Mouse (Mus musculus): Measurements from ENCODE around the gene Abcd3. TPM values are rescaled to one million over a fixed set of nuclear protein-coding genes. Genes with fewer than 3 reads are reported as not detected.

Gene Abcd3
- total and polyA plus RNA-seq, 3 experiments: 14.8 to 61.4 (median 29.9) TPM

DNA sequence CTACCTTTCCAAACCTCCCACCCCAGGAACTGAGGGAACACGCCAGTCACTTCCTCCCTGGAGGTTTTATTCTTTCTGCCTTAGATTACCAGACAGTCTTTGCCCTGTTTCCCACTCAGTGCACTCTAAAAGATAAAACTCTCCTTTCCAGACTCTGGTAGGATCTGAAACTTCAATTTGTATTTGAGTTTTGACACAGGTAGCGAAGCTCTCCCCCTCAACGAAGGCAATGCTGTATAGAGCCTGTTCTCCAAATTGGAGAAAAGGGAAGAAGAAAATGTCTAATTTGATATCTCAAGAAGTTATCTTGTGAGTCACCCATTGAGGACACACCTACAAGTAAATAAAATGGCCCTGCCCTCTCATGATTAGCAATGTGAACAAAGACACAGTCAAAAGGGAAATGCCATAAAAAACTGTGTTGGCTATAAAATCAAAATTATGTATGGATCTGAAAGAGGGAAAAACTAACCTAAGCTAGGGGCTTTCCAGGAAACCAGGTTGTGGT lies 4.6 kb upstream of the Abcd3 start:
- Histone ChIP-seq H3K27me3 (ENCODE audit: control insufficient read depth in 1 of 2, insufficient read depth in 2 of 2, low read length in 2 of 2) (no peaks in the 10 kb centered on the region), H3K9me3 (replicated peaks; ENCODE audit: insufficient read depth, low read length) (no peaks in the 10 kb centered on the region), H3K9ac (ENCODE audit: control insufficient read depth, low read depth, low read length, poor library complexity, severe bottlenecking) (peak overlapping the region; percentile 21), H3K79me2 (ENCODE audit: control insufficient read depth, insufficient read depth, low read length, poor library complexity) (peaks cover 2% of the 10 kb centered on the region; the same call in 1 of the 2 replicates), H3K27ac (ENCODE audit: control insufficient read depth, low read depth, low read length) (peak overlapping the region; percentile 88), H3K36me3 (ENCODE audit: control insufficient read depth in 1 of 2, insufficient read depth in 2 of 2, low read length in 2 of 2) (peaks cover 0 to 10% of the 10 kb centered on the region in 2 experiments; a peak in 2 of 4 replicates), H3K4me1 (ENCODE audit: control insufficient read depth in 1 of 2, insufficient read depth in 2 of 2, low read length in 2 of 2) (peaks cover 3 to 19% of the 10 kb centered on the region in 2 experiments), H3K4me3 (ENCODE audit: control insufficient read depth in 1 of 2, insufficient read depth in 1 of 2, low read depth in 2 of 2, low read length in 2 of 2) (peak overlapping the region; percentile 35 to 52)
- peak; percentile 76 for DNase-seq (ENCODE audit: low read depth, low spot score)
- TF ChIP-seq POLR2AphosphoS5 (IDR thresholded peaks at IDR 0.05; ENCODE audit: borderline replicate concordance, low read depth, low read length) (no peak), MEF2A (IDR thresholded peaks at IDR 0.05; ENCODE audit: extremely low read depth, insufficient replicate concordance, low read depth, low read length, poor library complexity, severe bottlenecking) (no peak), MYB (IDR thresholded peaks at IDR 0.05; ENCODE audit: low read depth, low read length) (no peak), USF1 (IDR thresholded peaks at IDR 0.05; ENCODE audit: low read depth, low read length) (no peak), MAZ (IDR thresholded peaks at IDR 0.05; ENCODE audit: low read depth, low read length) (no peak), BHLHE40 (IDR thresholded peaks at IDR 0.05; ENCODE audit: borderline replicate concordance, low read depth, low read length) (no peak), TBP (IDR thresholded peaks at IDR 0.05; ENCODE audit: low read depth, low read length) (peak; percentile 64; the same call in 1 of the 2 replicates), TCF12 (IDR thresholded peaks at IDR 0.05; ENCODE audit: low read depth, low read length) (no peak), SMC3 (IDR thresholded peaks at IDR 0.05; ENCODE audit: low read depth, low read length) (no peak), RAD21 (IDR thresholded peaks at IDR 0.05; ENCODE audit: low read depth, low read length) (no peak), ETS1 (IDR thresholded peaks at IDR 0.05; ENCODE audit: low read depth, low read length) (peak; percentile 68), ZKSCAN1 (IDR thresholded peaks at IDR 0.05; ENCODE audit: low read depth, low read length) (no peak), USF2 (IDR thresholded peaks at IDR 0.05; ENCODE audit: borderline replicate concordance in 1 of 2, insufficient read depth in 1 of 2, low read depth in 1 of 2, low read length in 2 of 2) (no peak), E2F4 (IDR thresholded peaks at IDR 0.05; ENCODE audit: borderline replicate concordance, low read depth, low read length) (no peak), UBTF (IDR thresholded peaks at IDR 0.05; ENCODE audit: borderline replicate concordance, insufficient read depth, low read depth, low read length) (no peak), NRF1 (IDR thresholded peaks at IDR 0.05; ENCODE audit: insufficient read depth, low read depth, low read length, poor library complexity, severe bottlenecking) (no peak), MYC (IDR thresholded peaks at IDR 0.05; ENCODE audit: low read depth, low read length) (no peak), JUND (IDR thresholded peaks at IDR 0.05; ENCODE audit: low read depth, low read length) (no peak), ZNF384 (IDR thresholded peaks at IDR 0.05; ENCODE audit: low read depth, low read length) (no peak), KAT2A (conservative IDR thresholded peaks at IDR 0.05; ENCODE audit: low read depth, low read length) (no peak), CHD1 (IDR thresholded peaks at IDR 0.05; ENCODE audit: low read depth, low read length) (no peak), CHD2 (IDR thresholded peaks at IDR 0.05; ENCODE audit: low read length) (no peak), RCOR1 (IDR thresholded peaks at IDR 0.05; ENCODE audit: low read depth, low read length) (peak; percentile 24; the same call in 1 of the 2 replicates), ZC3H11A (IDR thresholded peaks at IDR 0.05; ENCODE audit: low read depth, low read length) (no peak), CTCF (IDR thresholded peaks at IDR 0.05 in 2 of 3, conservative IDR thresholded peaks at IDR 0.05 in 1 of 3; ENCODE audit: control insufficient read depth in 1 of 3, insufficient read depth in 1 of 3, low read depth in 2 of 3, low read length in 3 of 3, poor library complexity in 1 of 3, severe bottlenecking in 1 of 3) (no peak), MAX (IDR thresholded peaks at IDR 0.05; ENCODE audit: low read length) (no peak), ZMIZ1 (IDR thresholded peaks at IDR 0.05; ENCODE audit: low read depth, low read length) (no peak), TAL1 (IDR thresholded peaks at IDR 0.05; ENCODE audit: low read length) (no peak), POLR2A (IDR thresholded peaks at IDR 0.05; ENCODE audit: control insufficient read depth in 1 of 2, insufficient read depth in 1 of 2, low read depth in 1 of 2, low read length in 2 of 2, poor library complexity in 1 of 2) (peak in 1 of 2 experiments; percentile 46; a peak in 1 of 4 replicates), ELF1 (IDR thresholded peaks at IDR 0.05; ENCODE audit: low read depth, low read length) (no peak), SIN3A (IDR thresholded peaks at IDR 0.05; ENCODE audit: low read length) (no peak; the same call in 1 of the 2 replicates), POLR2AphosphoS2 (IDR thresholded peaks at IDR 0.05; ENCODE audit: low read length) (no peak), MXI1 (IDR thresholded peaks at IDR 0.05; ENCODE audit: low read depth, low read length) (no peak), NELFE (IDR thresholded peaks at IDR 0.05; ENCODE audit: low read depth, low read length) (peak; percentile 33; the same call in 1 of the 2 replicates), EP300 (IDR thresholded peaks at IDR 0.05; ENCODE audit: low read depth in 1 of 2, low read length in 2 of 2) (peak; percentile 45 to 65; a peak in 3 of 4 replicates), HCFC1 (IDR thresholded peaks at IDR 0.05; ENCODE audit: low read depth, low read length) (no peak; the same call in 1 of the 2 replicates), GABPA (IDR thresholded peaks at IDR 0.05; ENCODE audit: low read depth, low read length) (no peak)

Data from MEL (cell line).